Mouse (Mus musculus) brain, embryonic 14.5 days (tissue): ENCODE measurements around the gene Atp6v1g1. TPM values are rescaled to one million over a fixed set of nuclear protein-coding genes. Genes with fewer than 3 reads are reported as not detected.

Experiments used
- DNase-seq: peaks from one replicate; pipeline ENCODE4 v3.0.0-alpha.2; 2011; ENCODE audit warnings: low read depth
- CTCF ChIP-seq: fragments of 200-500 bp; IDR thresholded peaks from 2 replicates; pipeline ENCODE4 v1.5.1; 2012; ENCODE audit warnings: inconsistent platforms, mild to moderate bottlenecking, moderate library complexity, borderline replicate concordance; ENCODE audit not compliant: insufficient read depth, insufficient read length; ENCODE audit errors: extremely low read depth
- POLR2A ChIP-seq: fragments of 200-500 bp; IDR thresholded peaks from 2 replicates; pipeline ENCODE4 v1.6.1; 2012; ENCODE audit warnings: mild to moderate bottlenecking, inconsistent platforms, borderline replicate concordance; ENCODE audit not compliant: poor library complexity, insufficient read depth, insufficient read length, severe bottlenecking; ENCODE audit errors: extremely low read depth
- polyA plus RNA-seq: library from polyadenylated mRNA; depleted of rRNA; stranded (reverse); fragments of >200 nt; gene quantifications from 2 replicates; pipeline ENCODE4 v1.2.3, GENCODE M21; 2012

Atp6v1g1 gene
- polyA plus RNA-seq, 1 experiment: 190 TPM

DNA sequence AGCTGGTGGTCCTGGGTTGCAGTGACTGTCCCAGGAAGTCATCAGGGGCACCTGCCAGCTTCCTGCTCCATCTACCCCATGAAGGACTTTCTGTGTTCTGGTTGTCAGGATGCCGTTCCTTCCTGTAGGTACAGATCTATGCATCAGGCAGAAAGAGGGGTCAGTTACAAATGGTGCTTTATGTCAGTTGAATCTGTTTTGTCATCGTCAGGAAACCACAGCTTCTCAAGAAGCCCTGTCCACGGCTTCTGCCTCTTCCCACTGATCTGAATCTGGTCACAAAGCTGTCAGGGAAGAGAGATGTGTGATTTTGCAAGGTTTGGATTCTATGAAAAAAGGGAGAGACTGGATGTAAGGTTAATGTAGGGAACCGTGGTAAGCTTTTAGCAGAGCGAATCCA is 29.6 kb upstream of the Atp6v1g1 start:
- TF ChIP-seq POLR2A (no peak), CTCF (no peak)

GRCm38 (mm10) chr4:63521813-63522419 is 22.7 kb upstream of the Atp6v1g1 start:
- DNase-seq: no peak
- no peak for TF ChIP-seq CTCF
- no peak for TF ChIP-seq POLR2A

More for the DNA sequence above, 29.6 kb upstream of the Atp6v1g1 start:
- no peak for DNase-seq

DNA sequence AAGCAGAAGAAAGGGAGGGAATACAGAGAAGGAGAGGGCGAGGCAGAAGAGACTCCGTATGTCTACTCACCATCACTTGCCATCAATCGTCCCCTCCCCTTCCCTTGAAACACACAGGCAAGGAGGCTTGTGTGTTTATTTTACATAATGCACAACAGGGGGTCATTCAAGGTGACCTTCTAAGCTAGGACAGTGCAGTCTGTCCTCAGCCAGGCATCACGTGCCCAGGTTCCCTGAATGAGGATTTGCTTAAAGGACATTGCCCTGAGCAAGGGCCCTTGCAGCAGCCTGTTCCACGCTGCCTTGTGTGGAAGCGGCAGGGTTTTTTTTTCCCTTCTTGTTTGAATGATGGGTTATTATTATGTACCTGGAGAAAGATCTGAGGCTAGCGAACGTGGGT is 19.1 kb upstream of the Atp6v1g1 start:
- TF ChIP-seq CTCF (no peak), POLR2A (no peak)

GRCm38 (mm10) chr4:63528946-63529345 is 15.6 kb upstream of the Atp6v1g1 start:
- DNase-seq: peak; percentile 88

More for the DNA sequence above, 19.1 kb upstream of the Atp6v1g1 start:
- DNase-seq: no peak

DNA sequence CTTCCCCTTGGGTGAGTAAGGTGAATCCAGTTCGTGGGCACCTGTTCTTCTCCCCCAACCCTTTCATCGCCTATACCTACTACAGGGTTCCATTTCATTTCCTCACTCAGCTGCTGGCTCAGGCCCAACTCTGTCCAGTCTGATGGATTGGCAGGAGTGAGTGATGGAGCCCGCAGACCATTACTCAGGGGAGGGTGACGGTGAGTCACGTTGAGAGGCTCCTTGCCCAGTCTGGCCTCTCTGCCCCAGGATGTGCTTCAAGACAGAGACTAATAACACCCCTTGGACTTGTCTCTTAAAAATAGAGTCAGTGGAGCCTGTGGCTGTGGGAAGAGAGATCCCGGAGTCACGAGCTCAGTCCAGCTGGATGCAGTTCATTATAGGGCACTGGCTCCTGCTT is 14.2 kb upstream of the Atp6v1g1 start:
- TF ChIP-seq CTCF: no peak
- TF ChIP-seq POLR2A: no peak
- no peak for DNase-seq

More at GRCm38 (mm10) chr4:63528946-63529345, 15.6 kb upstream of the Atp6v1g1 start:
- TF ChIP-seq POLR2A (no peak), CTCF (no peak)

DNA sequence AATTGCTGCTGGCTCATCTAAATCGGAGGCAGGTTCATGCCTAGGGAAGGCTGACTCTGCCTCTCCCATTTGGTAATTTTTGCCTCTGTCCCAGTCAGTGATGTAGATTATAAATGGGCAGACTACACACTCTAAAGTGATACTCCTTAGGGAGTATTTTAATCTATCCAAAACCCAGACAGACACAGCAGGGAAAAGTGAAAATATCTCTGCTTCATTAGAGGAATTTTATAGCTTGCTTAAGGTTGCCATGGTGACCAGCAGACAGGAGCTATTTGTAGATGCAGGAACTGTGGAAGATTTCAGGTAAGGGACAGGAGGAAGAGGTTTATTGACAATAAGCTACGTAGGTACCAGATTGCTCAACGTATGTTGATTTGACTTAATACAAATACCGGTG is 7.0 kb upstream of the Atp6v1g1 start:
- peak; percentile 34 for DNase-seq
- TF ChIP-seq CTCF (no peak), POLR2A (no peak)

DNA sequence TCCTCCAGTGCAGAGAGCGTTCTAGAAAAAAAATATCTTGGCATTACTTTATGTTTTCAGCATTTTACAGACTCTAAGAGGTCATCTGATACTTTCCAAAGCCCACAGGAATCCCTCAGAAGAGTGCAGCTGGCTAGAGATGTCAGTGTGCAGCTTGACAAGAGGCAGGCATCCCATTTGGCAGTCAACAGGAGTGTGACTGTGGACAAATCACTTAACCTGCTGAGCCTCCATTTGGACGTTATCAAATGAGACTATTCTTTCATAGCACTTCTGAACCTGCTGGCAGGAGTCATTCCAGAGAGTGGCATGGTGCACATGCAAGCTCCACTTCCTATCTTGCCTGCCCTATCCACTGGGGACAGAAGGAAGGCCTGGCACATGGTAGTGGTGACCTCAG is 2.4 kb upstream of the Atp6v1g1 start:
- DNase-seq: no peak
- TF ChIP-seq POLR2A (no peak), CTCF (no peak)

DNA sequence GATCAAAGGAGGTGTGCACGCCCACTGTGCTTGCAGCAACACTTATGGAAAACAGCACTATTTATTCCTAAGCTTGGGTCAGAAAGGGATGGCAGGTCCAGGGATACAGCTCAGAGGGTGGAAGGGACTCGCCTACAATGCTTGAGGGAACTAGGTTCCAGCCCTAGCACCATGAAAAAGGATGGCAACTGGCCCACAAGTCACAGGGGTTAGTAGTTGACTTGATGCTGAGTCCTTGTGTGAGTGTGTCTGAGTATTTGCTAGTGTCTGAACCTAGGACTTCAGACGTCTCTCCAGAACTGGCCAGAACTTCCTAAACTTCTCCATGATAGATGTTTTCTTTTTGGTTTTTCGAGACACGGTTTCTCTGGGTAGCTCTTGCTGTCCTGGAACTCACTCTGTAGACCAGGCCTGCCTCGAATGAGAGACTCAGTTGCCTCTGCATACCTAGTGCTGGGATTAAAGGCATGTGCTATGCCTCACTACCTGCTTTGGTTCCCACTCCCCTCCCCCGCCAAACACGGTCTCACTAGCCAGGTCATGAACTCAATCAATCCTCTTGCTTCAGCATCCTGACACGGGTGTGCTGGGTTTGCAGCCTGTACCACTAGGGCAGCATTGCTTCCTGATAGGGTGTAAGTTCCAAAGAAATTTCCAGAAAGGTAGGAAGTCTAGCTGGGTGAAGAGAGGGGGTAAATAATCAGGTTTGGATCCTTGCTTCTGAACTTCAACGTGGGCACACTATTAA is 652 bp upstream of the Atp6v1g1 start:
- no peak for TF ChIP-seq POLR2A
- TF ChIP-seq CTCF: no peak
- no peak for DNase-seq

- TF ChIP-seq CTCF (no peak), POLR2A (no peak)
- DNase-seq: peak; percentile 27
These were observed 823 bp downstream of the Atp6v1g1 start for GRCm38 (mm10) chr4:63545231-63545958.

- no peak for DNase-seq
- no peak for TF ChIP-seq POLR2A
- no peak for TF ChIP-seq CTCF
These were observed 2.0 kb downstream of the Atp6v1g1 start for GRCm38 (mm10) chr4:63546441-63547055.

DNA sequence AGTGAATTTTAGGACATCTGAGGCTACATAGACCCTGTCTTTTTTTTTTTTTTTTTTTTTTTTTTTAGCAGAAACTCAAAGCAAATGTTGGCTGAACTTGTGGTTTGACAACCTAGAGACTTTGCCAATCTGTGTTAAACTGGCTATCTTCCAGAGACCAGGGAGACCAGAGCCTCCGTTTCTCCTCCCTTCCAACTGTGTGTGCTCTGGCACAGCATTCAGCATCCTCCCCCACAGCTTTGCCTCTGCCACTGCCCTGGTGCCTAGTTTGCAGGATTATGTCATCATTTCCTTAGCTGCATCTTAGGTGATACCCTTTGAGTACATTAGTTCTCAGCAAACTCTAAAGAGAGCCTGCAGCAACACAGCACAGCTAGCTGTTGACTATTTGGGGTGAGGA is 3.2 kb downstream of the Atp6v1g1 start:
- TF ChIP-seq POLR2A (no peak), CTCF (no peak)
- DNase-seq: peak; percentile 44

DNA sequence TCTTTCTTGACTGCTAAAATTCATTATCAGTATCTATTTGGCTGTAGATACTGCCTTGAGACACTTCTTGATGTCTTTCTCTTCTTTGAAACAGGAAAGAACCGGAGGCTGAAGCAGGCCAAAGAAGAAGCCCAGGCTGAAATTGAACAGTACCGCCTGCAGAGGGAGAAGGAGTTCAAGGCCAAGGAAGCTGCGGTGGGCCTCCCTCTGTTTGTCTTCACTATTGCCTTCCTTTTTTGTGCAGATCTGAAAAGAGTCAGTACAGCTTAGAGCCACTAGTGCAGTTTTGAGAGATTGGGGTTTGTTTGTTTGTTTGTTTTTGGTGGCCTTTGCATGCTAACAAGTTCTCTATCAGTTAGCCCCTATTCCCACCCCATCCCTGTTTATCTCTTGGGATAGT is 3.9 kb downstream of the Atp6v1g1 start:
- TF ChIP-seq POLR2A (no peak), CTCF (no peak)
- no peak for DNase-seq
